31 mouse cellular contexts compared by ENCODE assay signal in the genomic region with DNA sequence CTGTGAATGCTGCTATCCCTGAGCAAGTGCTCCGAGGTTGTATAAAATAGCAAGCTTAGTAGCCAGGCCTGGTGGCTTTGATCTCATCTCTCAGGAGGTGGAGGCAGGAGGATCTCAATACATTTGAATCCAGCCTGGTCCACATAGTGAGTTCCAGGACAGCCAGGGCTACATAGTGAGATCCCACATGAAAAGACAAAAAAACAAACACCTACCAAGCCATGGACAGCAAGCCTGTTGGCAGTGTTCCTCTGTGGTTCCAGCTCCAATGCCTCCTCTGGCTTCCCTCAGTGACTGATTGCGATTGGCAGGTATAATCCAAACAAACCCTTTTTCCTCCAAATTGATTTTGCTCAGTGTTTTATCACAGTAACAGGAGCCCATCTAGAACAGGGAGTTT. TPM values are rescaled to one million over a fixed set of nuclear protein-coding genes. Genes with fewer than 3 reads are reported as not detected.
"Had no signal": no experiment of that assay in that cellular context is flagged by ENCODE, and none has a peak within 500 bp of the region (broad histone marks: within the 10 kb centered on the region; RNA-seq: fewer than 3 reads in every experiment).

No protein-coding gene starts in this region.

- H3K4me2 ChIP-seq: limb, embryonic 12.5 days; limb, embryonic 13.5 days; limb, embryonic 15.5 days; liver, embryonic 11.5 days; liver, embryonic 12.5 days; liver, embryonic 13.5 days; liver, embryonic 15.5 days; lung, embryonic 14.5 days; lung, embryonic 15.5 days; midbrain, embryonic 12.5 days; midbrain, embryonic 13.5 days; midbrain, embryonic 15.5 days; neural tube, embryonic 12.5 days had no signal

- H3K36me3 ChIP-seq: liver, embryonic 15.5 days had no signal

- DNase-seq: left cerebral cortex, postnatal 4 days; liver; liver, embryonic 13.5 days; liver, postnatal 0 days; lung, adult 18-20 months; lung, adult 2 months; lung, embryonic 14.5 days; lung, postnatal 10 days; lung, postnatal 14 days; lung, postnatal 36 days; lung, postnatal 4 days had no signal

- H3K9me3 ChIP-seq: limb, embryonic 10.5 days; limb, embryonic 12.5 days; limb, embryonic 13.5 days; limb, embryonic 15.5 days; liver, embryonic 12.5 days; liver, embryonic 13.5 days; liver, embryonic 15.5 days; lung, embryonic 15.5 days; midbrain, embryonic 10.5 days; midbrain, embryonic 12.5 days; midbrain, embryonic 13.5 days; midbrain, embryonic 15.5 days; neural tube, embryonic 12.5 days had no signal

- H3K9ac ChIP-seq: limb, embryonic 12.5 days; limb, embryonic 13.5 days; limb, embryonic 15.5 days; liver, embryonic 12.5 days; liver, embryonic 13.5 days; liver, embryonic 14.5 days; liver, embryonic 15.5 days; liver, postnatal 0 days; lung, embryonic 14.5 days; lung, embryonic 15.5 days; midbrain, embryonic 12.5 days; midbrain, embryonic 13.5 days; midbrain, embryonic 15.5 days; neural tube, embryonic 12.5 days had no signal

- H3K4me1 ChIP-seq: lung, embryonic 15.5 days had no signal

- H3K27me3 ChIP-seq: limb, embryonic 12.5 days; limb, embryonic 13.5 days; limb, embryonic 15.5 days; liver, embryonic 12.5 days; liver, embryonic 13.5 days; liver, embryonic 15.5 days; lung, embryonic 15.5 days; midbrain, embryonic 12.5 days; midbrain, embryonic 13.5 days; midbrain, embryonic 15.5 days; neural tube, embryonic 12.5 days had no signal

- H3K27ac ChIP-seq: limb, embryonic 10.5 days; limb, embryonic 12.5 days; limb, embryonic 13.5 days; limb, embryonic 15.5 days; liver, embryonic 12.5 days; liver, embryonic 13.5 days; liver, embryonic 14.5 days; liver, embryonic 15.5 days; lung, embryonic 15.5 days; macrophage; midbrain, embryonic 10.5 days; midbrain, embryonic 12.5 days; midbrain, embryonic 13.5 days; midbrain, embryonic 15.5 days; neural tube, embryonic 12.5 days had no signal

- H3K4me3 ChIP-seq: limb, embryonic 10.5 days; limb, embryonic 12.5 days; limb, embryonic 13.5 days; limb, embryonic 15.5 days; liver, embryonic 12.5 days; liver, embryonic 13.5 days; liver, embryonic 15.5 days; lung, embryonic 15.5 days; megakaryocyte, embryonic 14.5 days; midbrain, embryonic 10.5 days; midbrain, embryonic 12.5 days; midbrain, embryonic 13.5 days; midbrain, embryonic 15.5 days; myocyte; neural tube, embryonic 12.5 days had no signal

- ATAC-seq: liver, embryonic 12.5 days; liver, postnatal 0 days; lung, postnatal 0 days; midbrain, embryonic 13.5 days; midbrain, embryonic 15.5 days; midbrain, embryonic 16.5 days had no signal

RNA-seq across cellular contexts. Expression of gene Zfp114, which starts 35.4 kb away (rescaled TPM):
- total RNA-seq: monocyte, adult 5-6 weeks had no signal
- polyA plus RNA-seq: macrophage, myocyte had no signal

RNA-seq across cellular contexts. Expression of gene Zfp108, which starts 44.3 kb away (rescaled TPM):
- total RNA-seq: monocyte, adult 5-6 weeks had no signal

RNA-seq across cellular contexts. Expression of gene Zfp93, which starts 59.9 kb away (rescaled TPM):
- total RNA-seq: monocyte, adult 5-6 weeks had no signal
